Comparison of ENCODE assay signal across 18 mouse cellular contexts in the genomic region with DNA sequence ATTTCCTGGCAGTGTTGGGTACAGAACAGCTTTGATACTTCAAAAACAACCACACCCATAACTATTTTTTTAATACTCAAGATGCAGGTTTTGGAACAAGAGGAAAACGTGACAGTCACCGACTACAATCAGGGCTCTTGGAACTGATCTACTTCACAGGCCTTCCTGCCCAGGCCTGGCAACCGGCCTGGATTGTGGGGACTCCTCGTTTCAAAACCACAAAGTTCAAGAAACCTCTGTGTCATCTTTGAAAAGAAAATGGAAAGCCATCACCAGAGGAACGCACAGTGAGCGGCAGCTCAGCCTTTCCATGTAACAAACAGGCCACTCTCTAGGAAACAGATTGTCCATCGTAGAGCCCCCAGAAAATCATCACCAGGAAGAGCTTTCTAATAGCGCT. TPM values are rescaled to one million over a fixed set of nuclear protein-coding genes. Genes with fewer than 3 reads are reported as not detected.
A peak's percentile ranks its signal among the peaks of the same experiment; 100 is the strongest.
DNase-seq lines count a peak whose midpoint lies in the region; ATAC-seq lines count a peak whose summit lies in the region.
"Had no signal": no experiment of that assay in that cellular context is flagged by ENCODE, and none has a peak within 500 bp of the region (broad histone marks: within the 10 kb centered on the region; RNA-seq: fewer than 3 reads in every experiment).

No protein-coding gene starts in this region.

- peaks cover 3% of the 10 kb centered on the region for H3K9me3 ChIP-seq in heart, embryonic 12.5 days (replicated peaks)
- H3K9me3 ChIP-seq: forebrain, embryonic 12.5 days; intestine, embryonic 15.5 days; limb, embryonic 12.5 days; liver, embryonic 13.5 days; megakaryocyte, embryonic 14.5 days; midbrain, embryonic 15.5 days had no signal

- DNase-seq in heart, adult 18-20 months = peak; percentile 57 to 82
- DNase-seq in 416B (ENCODE audit: low read depth) = peak; percentile 89
- DNase-seq in frontal cortex, postnatal 14 days (ENCODE audit: low spot score in 2 of 2) = no peak
- no peak for DNase-seq in cerebellum, adult 8-10 months
- DNase-seq: adrenal gland, adult 8-10 months; cerebellum, adult 18-20 months; liver, embryonic 13.5 days; right cerebral cortex, adult 18-20 months; thymus, adult 18-20 months had no signal

- H3K4me2 ChIP-seq in heart, embryonic 12.5 days = no peak overlapping the region
- H3K4me2 ChIP-seq: forebrain, embryonic 12.5 days; hindbrain, embryonic 12.5 days; intestine, embryonic 15.5 days; limb, embryonic 12.5 days; liver, embryonic 13.5 days; midbrain, embryonic 15.5 days had no signal

- peaks cover 14% of the 10 kb centered on the region; the same call in 1 of the 2 replicates for H3K27me3 ChIP-seq in heart, embryonic 12.5 days (replicated peaks)
- H3K27me3 ChIP-seq: forebrain, embryonic 12.5 days; hindbrain, embryonic 12.5 days; intestine, embryonic 15.5 days; limb, embryonic 12.5 days; liver, embryonic 13.5 days; midbrain, embryonic 15.5 days had no signal

- peaks cover 32% of the 10 kb centered on the region for H3K4me1 ChIP-seq in heart, embryonic 12.5 days (replicated peaks)

- H3K9ac ChIP-seq in heart, embryonic 12.5 days = no peak overlapping the region
- H3K9ac ChIP-seq: forebrain, embryonic 12.5 days; hindbrain, embryonic 12.5 days; intestine, embryonic 15.5 days; limb, embryonic 12.5 days; liver, embryonic 13.5 days; midbrain, embryonic 15.5 days had no signal

- no peak overlapping the region for H3K4me3 ChIP-seq in heart, embryonic 12.5 days
- H3K4me3 ChIP-seq: forebrain, embryonic 12.5 days; hindbrain, embryonic 12.5 days; intestine, embryonic 15.5 days; limb, embryonic 12.5 days; liver, embryonic 13.5 days; megakaryocyte, embryonic 14.5 days; midbrain, embryonic 15.5 days had no signal

- 88% methylated on average over 8 of the region's 8 CpGs for WGBS in heart, embryonic 12.5 days

- no peak overlapping the region for H3K27ac ChIP-seq in heart, embryonic 12.5 days (ENCODE audit: poor library complexity, severe bottlenecking)
- H3K27ac ChIP-seq: forebrain, embryonic 12.5 days; hindbrain, embryonic 12.5 days; intestine, embryonic 15.5 days; limb, embryonic 12.5 days; liver, embryonic 13.5 days; midbrain, embryonic 15.5 days had no signal

- no peak for ATAC-seq in heart, embryonic 12.5 days (ENCODE audit: insufficient number of reproducible peaks, low FRiP score)
- ATAC-seq in common myeloid progenitor, adult 5-6 weeks (replicated peaks; ENCODE audit: low read depth, poor library complexity, severe bottlenecking) = peak; percentile 23
- ATAC-seq in hematopoietic stem cell, adult 5-6 weeks (replicated peaks in 1 of 2; ENCODE audit: insufficient read depth in 1 of 2, low FRiP score in 2 of 2, low TSS enrichment in 1 of 2, low read depth in 1 of 2, poor library complexity in 2 of 2, severe bottlenecking in 2 of 2) = peak; percentile 29 to 34; a peak in 3 of 4 replicates
- ATAC-seq: intestine, embryonic 15.5 days; midbrain, embryonic 15.5 days had no signal

- peaks cover 22% of the 10 kb centered on the region for H3K36me3 ChIP-seq in heart, embryonic 12.5 days
- H3K36me3 ChIP-seq: midbrain, embryonic 15.5 days had no signal

RNA-seq across cellular contexts. Expression of a gene that starts 4.1 kb away (rescaled TPM):
- total RNA-seq in heart, adult 18-20 months (2021) = 10 to 100 TPM; 17.3 to 18.3 TPM
- polyA plus RNA-seq in heart, embryonic 12.5 days (2016; fragmentation: Nextera tagmentation; extraction: Ambion mirVana) = 11.1 and 12.5 TPM in 2 replicates
- total RNA-seq in common myeloid progenitor, adult 5-6 weeks (2017) = 24.5 and 25.4 TPM in 2 replicates
- total RNA-seq in hematopoietic stem cell, adult 5-6 weeks (2017) = 20.8 and 22.5 TPM in 2 replicates

RNA-seq across cellular contexts. Expression of a gene that starts 5.3 kb away (rescaled TPM):
- total RNA-seq in heart, adult 18-20 months (2021) = 1 to 10 TPM in 1 of 2 experiments, under 1 TPM in 1; 0.79 to 1.3 TPM
- polyA plus RNA-seq in heart, embryonic 12.5 days (2016; fragmentation: Nextera tagmentation; extraction: Ambion mirVana) = 62.9 and 67.1 TPM in 2 replicates
- 58.5 and 73.9 TPM in 2 replicates for total RNA-seq in common myeloid progenitor, adult 5-6 weeks (2017)
- 45.5 and 58.5 TPM in 2 replicates for total RNA-seq in hematopoietic stem cell, adult 5-6 weeks (2017)

Comparison
In these comparisons a context has a peak if more than half of its experiments do, and no peak if none do; other contexts are left out.
1. DNase-seq: peak in heart, adult 18-20 months (2 of 2) and 416B (single experiment); none in frontal cortex, postnatal 14 days (0 of 2) and cerebellum, adult 8-10 months (single experiment).
2. RNA of a gene that starts 5.3 kb away (total RNA-seq): 58.5 to 73.9 TPM in common myeloid progenitor, adult 5-6 weeks and 45.5 to 58.5 TPM in hematopoietic stem cell, adult 5-6 weeks; 0.79 to 1.3 TPM in heart, adult 18-20 months; every median in the first group is over 10 times any median in the second.